Mouse (Mus musculus) embryonic fibroblast, embryonic 13.5 days (primary cell): ENCODE results near the gene Cryzl1.

ENCODE experiments used
- CTCF ChIP-seq: IDR thresholded peaks from 2 replicates; pipeline ENCODE4 v1.5.1; 2011; ENCODE audit warnings: mild to moderate bottlenecking, control low read depth, low read length, moderate library complexity, borderline replicate concordance; ENCODE audit not compliant: insufficient read depth
- POLR2A ChIP-seq: IDR thresholded peaks from 2 replicates; pipeline ENCODE4 v1.6.1; 2011; ENCODE audit warnings: low read depth, mild to moderate bottlenecking, control low read depth, low read length, moderate library complexity

- TF ChIP-seq POLR2A (no peak), CTCF (no peak)
Observed at GRCm38 (mm10) chr16:91680656-91681055, 48.1 kb downstream of the Cryzl1 start.
